Mouse (Mus musculus) spleen, adult 2 months (tissue): ENCODE data around the gene Vps45. TPM values are rescaled to one million over a fixed set of nuclear protein-coding genes. Genes with fewer than 3 reads are reported as not detected.
A peak's percentile ranks its signal among the peaks of the same experiment; 100 is the strongest.

Source experiments
- DNase-seq, 2 experiments: peaks; one replicate each; pipeline versions ENCODE4 v3.0.0 to v3.0.0-alpha.2; 2012 to 2021; ENCODE audit warnings: low spot score in 2 of 2, low read depth in 1 of 2
- H3K27ac ChIP-seq: fragments of 200-500 bp; 2 replicates; pipeline ENCODE4 v1.5.1; 2012; ENCODE audit warnings: low read length, inconsistent platforms; ENCODE audit not compliant: insufficient read depth
- H3K27me3 ChIP-seq: fragments of 200-500 bp; 2 replicates; pipeline ENCODE4 v1.6.1; 2012; ENCODE audit warnings: mild to moderate bottlenecking, moderate library complexity, low read length, inconsistent platforms; ENCODE audit not compliant: control insufficient read depth, insufficient read depth
- H3K36me3 ChIP-seq: fragments of 200-500 bp; 2 replicates; pipeline ENCODE4 v1.6.1; 2012; ENCODE audit warnings: mild to moderate bottlenecking, low read length, inconsistent platforms; ENCODE audit not compliant: control insufficient read depth, insufficient read depth
- H3K4me1 ChIP-seq: fragments of 200-500 bp; 2 replicates; pipeline ENCODE4 v1.6.1; 2011; ENCODE audit warnings: inconsistent platforms; ENCODE audit not compliant: control insufficient read depth, insufficient read depth, insufficient read length
- H3K4me3 ChIP-seq: fragments of 200-500 bp; 2 replicates; pipeline ENCODE4 v1.5.1; 2011; ENCODE audit warnings: mild to moderate bottlenecking, inconsistent platforms; ENCODE audit not compliant: insufficient read depth, insufficient read length; ENCODE audit errors: extremely low read depth
- CTCF ChIP-seq: fragments of 200-500 bp; IDR thresholded peaks from 2 replicates; pipeline ENCODE4 v1.5.1; 2011; ENCODE audit warnings: mild to moderate bottlenecking, inconsistent platforms; ENCODE audit not compliant: insufficient read depth, insufficient read length, insufficient replicate concordance; ENCODE audit errors: extremely low read depth
- POLR2A ChIP-seq: fragments of 200-500 bp; IDR thresholded peaks from 2 replicates; pipeline ENCODE4 v1.6.1; 2011; ENCODE audit warnings: low read depth, low read length, inconsistent platforms
- WGBS: fragments of 180-500 bp; shearing (Covaris S2); methylation state at CpG from one replicate; pipeline ENCODE4 v1.1.7; 2018; 5-methylcytosine and 5-hydroxymethylcytosine counted together
- polyA plus RNA-seq: library from polyadenylated mRNA; depleted of rRNA; stranded (reverse); fragments of >200 nt; gene quantifications from 2 replicates; pipeline ENCODE4 v1.2.3, GENCODE M21; 2012

Vps45 gene
- polyA plus RNA-seq, 1 experiment: 2.0 TPM

GRCm38 (mm10) chr3:95994975-95995801, 63.1 kb downstream of the Vps45 start:
- DNase-seq: no peak
- under 1% methylated on average over 41 of the region's 51 CpGs for WGBS

GRCm38 (mm10) chr3:95994381-95994846, 63.9 kb downstream of the Vps45 start:
- no peak for DNase-seq

More at GRCm38 (mm10) chr3:95994975-95995801, 63.1 kb downstream of the Vps45 start:
- Histone ChIP-seq H3K4me1 (peaks cover 14% of the 10 kb centered on the region; the same call in 1 of the 2 replicates), H3K4me3 (peak overlapping the region; percentile 81), H3K36me3 (peaks cover 14% of the 10 kb centered on the region), H3K27ac (peak overlapping the region; percentile 97), H3K27me3 (no peaks in the 10 kb centered on the region)
- TF ChIP-seq CTCF: no peak

GRCm38 (mm10) chr3:95993881-95994280, 64.4 kb downstream of the Vps45 start:
- Histone ChIP-seq H3K27ac (peak overlapping the region; percentile 97), H3K4me1 (peaks cover 14% of the 10 kb centered on the region; the same call in 1 of the 2 replicates), H3K36me3 (peaks cover 24% of the 10 kb centered on the region), H3K4me3 (peak overlapping the region; percentile 81; the same call in 1 of the 2 replicates), H3K27me3 (no peaks in the 10 kb centered on the region)
- 35% methylated on average over 4 of the region's 4 CpGs for WGBS
- DNase-seq: no peak
- TF ChIP-seq CTCF (no peak), POLR2A (no peak)

More at GRCm38 (mm10) chr3:95994381-95994846, 63.9 kb downstream of the Vps45 start:
- 12% methylated on average over 6 of the region's 6 CpGs for WGBS
- no peaks in the 10 kb centered on the region for H3K27me3 ChIP-seq
- peak overlapping the region; percentile 81 for H3K4me3 ChIP-seq
- peaks cover 14% of the 10 kb centered on the region; the same call in 1 of the 2 replicates for H3K4me1 ChIP-seq
- peaks cover 18% of the 10 kb centered on the region for H3K36me3 ChIP-seq
- peak overlapping the region; percentile 97 for H3K27ac ChIP-seq
- TF ChIP-seq CTCF (no peak), POLR2A (peak; percentile 64)

- Histone ChIP-seq H3K27me3 (no peaks in the 10 kb centered on the region), H3K27ac (peak overlapping the region; percentile 97), H3K4me3 (no peak overlapping the region; the same call in 1 of the 2 replicates), H3K36me3 (peaks cover 30% of the 10 kb centered on the region), H3K4me1 (peaks cover 14% of the 10 kb centered on the region; the same call in 1 of the 2 replicates)
- TF ChIP-seq CTCF: no peak
- DNase-seq: no peak
- 49% methylated on average over 5 of the region's 5 CpGs for WGBS
Measured at GRCm38 (mm10) chr3:95992990-95993603, 65.2 kb downstream of the Vps45 start.

- Histone ChIP-seq H3K36me3 (peaks cover 30% of the 10 kb centered on the region), H3K4me1 (peaks cover 26% of the 10 kb centered on the region; the same call in 1 of the 2 replicates), H3K4me3 (no peak overlapping the region), H3K27me3 (no peaks in the 10 kb centered on the region), H3K27ac (peak overlapping the region; percentile 80)
- WGBS: 52% methylated on average over 12 of the region's 12 CpGs
- DNase-seq: no peak
- TF ChIP-seq POLR2A (no peak), CTCF (no peak)
Measured at GRCm38 (mm10) chr3:95990413-95990941, 67.8 kb downstream of the Vps45 start.

GRCm38 (mm10) chr3:95988969-95989368, 69.3 kb downstream of the Vps45 start:
- peak overlapping the region; percentile 21; the same call in 1 of the 2 replicates for H3K27ac ChIP-seq
- 88% methylated on average over 10 of the region's 10 CpGs for WGBS

More at GRCm38 (mm10) chr3:95988969-95989368, 69.3 kb downstream of the Vps45 start:
- H3K4me3 ChIP-seq: no peak overlapping the region
- peaks cover 30% of the 10 kb centered on the region for H3K36me3 ChIP-seq
- peaks cover 33% of the 10 kb centered on the region; the same call in 1 of the 2 replicates for H3K4me1 ChIP-seq
- no peaks in the 10 kb centered on the region for H3K27me3 ChIP-seq
- DNase-seq: no peak
- TF ChIP-seq CTCF: no peak
- no peak for TF ChIP-seq POLR2A
